8 mouse cellular contexts compared by ENCODE assay signal in genomic region chr15:99818321-99819108, GRCm38 (mm10). TPM values are rescaled to one million over a fixed set of nuclear protein-coding genes. Genes with fewer than 3 reads are reported as not detected.
DNase-seq lines count a peak whose midpoint lies in the region; ATAC-seq and TF ChIP-seq lines count a peak whose summit lies in the region.

No protein-coding gene starts in this region.

- 9% methylated on average over 13 of the region's 13 CpGs for WGBS in heart, embryonic 10.5 days
- WGBS in lung, postnatal 0 days, result 12% methylated on average over 13 of the region's 13 CpGs

- DNase-seq in adrenal gland, adult (ENCODE audit: inconsistent age in 2 of 2, low spot score in 1 of 2), result peak; percentile 49 to 75
- no peak for DNase-seq in adrenal gland, postnatal 4 days (ENCODE audit: low spot score in 2 of 2)
- DNase-seq in embryo, embryonic 11.5 days (ENCODE audit: low read depth, low spot score), result peak; percentile 63
- no peak for DNase-seq in heart, embryonic 10.5 days (ENCODE audit: low spot score)
- peak; percentile 66 for DNase-seq in kidney, adult 9 months
- DNase-seq in lung, postnatal 0 days (ENCODE audit: low spot score), result peak; percentile 77
- DNase-seq in cerebellum, postnatal 14 days, result no peak
- no peak for DNase-seq in right cerebral cortex, adult 2 months (ENCODE audit: low spot score in 2 of 2)

- peak overlapping the region; percentile 88 for H3K27ac ChIP-seq in heart, embryonic 10.5 days
- H3K27ac ChIP-seq in lung, postnatal 0 days (ENCODE audit: low read length), result peak overlapping the region; percentile 86

- peak overlapping the region; percentile 56 for H3K9ac ChIP-seq in lung, postnatal 0 days (replicated peaks; ENCODE audit: low read depth)

- ATAC-seq in lung, postnatal 0 days, result peak; percentile 41

- peak overlapping the region; percentile 60 for H3K4me3 ChIP-seq in heart, embryonic 10.5 days
- H3K4me3 ChIP-seq in lung, postnatal 0 days (ENCODE audit: low read depth, low read length), result peak overlapping the region; percentile 47

- no peaks in the 10 kb centered on the region for H3K27me3 ChIP-seq in heart, embryonic 10.5 days (ENCODE audit: insufficient read depth, poor library complexity, severe bottlenecking)
- H3K27me3 ChIP-seq in lung, postnatal 0 days (replicated peaks; ENCODE audit: insufficient read depth, low read length), result no peaks in the 10 kb centered on the region

- TF ChIP-seq EP300 in lung, postnatal 0 days (IDR thresholded peaks at IDR 0.05), result no peak; the same call in 1 of the 2 replicates

- peaks cover 26% of the 10 kb centered on the region for H3K36me3 ChIP-seq in heart, embryonic 10.5 days
- H3K36me3 ChIP-seq in lung, postnatal 0 days (ENCODE audit: insufficient read depth, low read length), result no peaks in the 10 kb centered on the region

- H3K4me1 ChIP-seq in heart, embryonic 10.5 days, result peaks cover 24% of the 10 kb centered on the region
- no peaks in the 10 kb centered on the region for H3K4me1 ChIP-seq in lung, postnatal 0 days (ENCODE audit: insufficient read depth, low read depth, low read length)

- no peak for TF ChIP-seq CTCF in lung, postnatal 0 days (IDR thresholded peaks at IDR 0.05)

- peak overlapping the region; percentile 57 for H3K4me2 ChIP-seq in lung, postnatal 0 days (replicated peaks; ENCODE audit: low read depth, low read length)

- H3K9me3 ChIP-seq in heart, embryonic 10.5 days, result no peaks in the 10 kb centered on the region
- H3K9me3 ChIP-seq in lung, postnatal 0 days (ENCODE audit: low read length), result no peaks in the 10 kb centered on the region

RNA-seq across cellular contexts. Expression of gene Cers5, which starts 45.8 kb away (rescaled TPM):
- 10 to 100 TPM; 54.3 to 57.0 TPM for total RNA-seq in adrenal gland, postnatal 4 days (2021)
- polyA plus RNA-seq in heart, embryonic 10.5 days (2016; fragmentation: Nextera tagmentation; extraction: Ambion mirVana), result 56.5 and 60.3 TPM in 2 replicates
- 67.1 and 71.5 TPM in 2 replicates for polyA plus RNA-seq in lung, postnatal 0 days (2015; fragmentation: Nextera tagmentation; extraction: Ambion mirVana)

RNA-seq across cellular contexts. Expression of gene Lima1, which starts 56.7 kb away (rescaled TPM):
- total RNA-seq in adrenal gland, postnatal 4 days (2021), result 10 to 100 TPM; 51.0 to 51.9 TPM
- polyA plus RNA-seq in heart, embryonic 10.5 days (2016; fragmentation: Nextera tagmentation; extraction: Ambion mirVana), result 25.9 and 29.4 TPM in 2 replicates
- polyA plus RNA-seq in lung, postnatal 0 days (2015; fragmentation: Nextera tagmentation; extraction: Ambion mirVana), result 28.6 and 38.5 TPM in 2 replicates

Comparison
In these comparisons a context has a peak if more than half of its experiments do, and no peak if none do; other contexts are left out.
1. DNase-seq: peak in adrenal gland, adult (2 of 2), embryo, embryonic 11.5 days (single experiment), kidney, adult 9 months (single experiment) and lung, postnatal 0 days (single experiment); none in adrenal gland, postnatal 4 days (0 of 2), heart, embryonic 10.5 days (single experiment), cerebellum, postnatal 14 days (0 of 2) and right cerebral cortex, adult 2 months (0 of 2).